Mouse (Mus musculus): ENCODE results near the gene Il24.

Il24 gene

GRCm38 (mm10) chr1:130855723-130856122, 31.5 kb downstream of the Il24 start:
- in situ Hi-C loops (cut with MboI, MseI), result loop anchor here in 1 of 2 experiments (10.0 kb wide), 1 partner anchor 999 kb away; no protein-coding TSS in a partner anchor

- in situ Hi-C loops (cut with MboI, MseI), result loop anchor here in 1 of 2 experiments (10.0 kb wide), 1 partner anchor 1000 kb away; no protein-coding TSS in a partner anchor
Observed at GRCm38 (mm10) chr1:130854819-130855218, 32.4 kb downstream of the Il24 start.

GRCm38 (mm10) chr1:130850405-130850804, 36.8 kb downstream of the Il24 start:
- in situ Hi-C loops (cut with MboI, MseI), result loop anchor here in 1 of 2 experiments (10.0 kb wide), 1 partner anchor 1004 kb away; no protein-coding TSS in a partner anchor

GRCm38 (mm10) chr1:130849530-130850214, 37.6 kb downstream of the Il24 start:
- in situ Hi-C loops (cut with MboI, MseI), result loop anchor here in 1 of 2 experiments (10.0 kb wide), 1 partner anchor 1005 kb away; no protein-coding TSS in a partner anchor

- in situ Hi-C loops (cut with MboI, MseI), result no loop called here
Observed at GRCm38 (mm10) chr1:130844516-130844915, 42.7 kb downstream of the Il24 start.

GRCm38 (mm10) chr1:130841621-130842020, 45.6 kb downstream of the Il24 start:
- in situ Hi-C loops (cut with MboI, MseI), result no loop called here

- in situ Hi-C loops (cut with MboI, MseI), result no loop called here
Observed at GRCm38 (mm10) chr1:130840599-130841379, 46.5 kb downstream of the Il24 start.

GRCm38 (mm10) chr1:130838288-130838687, 49.0 kb downstream of the Il24 start:
- in situ Hi-C loops (cut with MboI, MseI), result no loop called here

GRCm38 (mm10) chr1:130835161-130835936, 51.9 kb downstream of the Il24 start:
- in situ Hi-C loops (cut with MboI, MseI), result no loop called here

- in situ Hi-C loops (cut with MboI, MseI), result no loop called here
Observed at GRCm38 (mm10) chr1:130832230-130833149, 54.8 kb downstream of the Il24 start.

Measured in T-helper 17 cell (primary cell).